Mouse (Mus musculus) liver, embryonic 14.5 days (tissue): ENCODE measurements around the gene Pcyt2. TPM values are rescaled to one million over a fixed set of nuclear protein-coding genes. Genes with fewer than 3 reads are reported as not detected.

ENCODE experiments used
- ATAC-seq: fragments of 200-750 bp; cut with Nextera tagmentation; 2 replicates; pipeline ENCODE4 v1.8.0; 2017; ENCODE audit warnings: moderate number of reproducible peaks, mild to moderate bottlenecking, moderate library complexity; ENCODE audit not compliant: insufficient read depth
- DNase-seq, 3 experiments: peaks; one replicate each; pipeline ENCODE4 v3.0.0-alpha.2; 2012 to 2013; ENCODE audit warnings: low read depth in 3 of 3, low spot score in 3 of 3
- H3K27ac ChIP-seq: fragments of 300-500 bp; sonication (generic); 2 replicates; pipeline ENCODE4 v1.5.1; 2014; ENCODE audit warnings: moderate library complexity, mild to moderate bottlenecking, control low read depth, inconsistent platforms
- H3K27me3 ChIP-seq: fragments of 300-500 bp; sonication (generic); 2 replicates; pipeline ENCODE4 v1.6.1; 2014; ENCODE audit warnings: mild to moderate bottlenecking, low read length, moderate library complexity; ENCODE audit not compliant: control insufficient read depth, insufficient read depth
- H3K36me3 ChIP-seq: fragments of 300-500 bp; sonication (generic); replicated peaks from 2 replicates; pipeline ENCODE4 v1.6.1; 2014; ENCODE audit warnings: low read depth; ENCODE audit not compliant: control insufficient read depth, insufficient read depth
- H3K4me1 ChIP-seq, 2 experiments: fragments of 200-500 bp in 1 of 2; fragments of 300-500 bp in 1 of 2; sonication (generic) in 1 of 2; replicated peaks; 2 replicates each; pipeline ENCODE4 v1.6.1; 2012 to 2014; ENCODE audit warnings: antibody characterized with exemption in 1 of 2, inconsistent platforms in 1 of 2, low read length in 1 of 2; ENCODE audit not compliant: control insufficient read depth in 2 of 2, insufficient read depth in 2 of 2
- H3K4me2 ChIP-seq: fragments of 300-500 bp; sonication (generic); 2 replicates; pipeline ENCODE4 v1.6.1; 2014; ENCODE audit warnings: low read depth, mild to moderate bottlenecking, control low read depth, moderate library complexity
- H3K4me3 ChIP-seq, 2 experiments: fragments of 200-500 bp in 1 of 2; fragments of 300-500 bp in 1 of 2; sonication (generic) in 1 of 2; 2 replicates each; pipeline ENCODE4 v1.5.1; 2012 to 2014; ENCODE audit warnings: low read depth in 2 of 2, low read length in 2 of 2, mild to moderate bottlenecking in 2 of 2, control low read depth in 1 of 2, inconsistent platforms in 1 of 2, moderate library complexity in 1 of 2; ENCODE audit not compliant: insufficient read depth in 1 of 2
- H3K9ac ChIP-seq: fragments of 300-500 bp; sonication (generic); replicated peaks from 2 replicates; pipeline ENCODE4 v1.6.1; 2014; ENCODE audit warnings: mild to moderate bottlenecking, control low read depth, moderate library complexity
- H3K9me3 ChIP-seq: fragments of 300-500 bp; sonication (generic); 2 replicates; pipeline ENCODE4 v1.6.1; 2016; ENCODE audit warnings: low read length, mixed read lengths; ENCODE audit not compliant: control insufficient read depth
- CTCF ChIP-seq: IDR thresholded peaks from 2 replicates; pipeline ENCODE4 v1.5.1; 2016; ENCODE audit warnings: antibody characterized with exemption, low read depth, control low read depth
- EP300 ChIP-seq: IDR thresholded peaks from 2 replicates; pipeline ENCODE4 v1.6.1; 2016; ENCODE audit warnings: antibody characterized with exemption, low read depth
- WGBS: fragments of 180-500 bp; shearing (Covaris S2); extraction: QIAGEN DNeasy Blood & Tissue Kit; methylation state at CpG from one replicate; pipeline ENCODE4 v1.1.7; 2014; ENCODE audit not compliant: insufficient replicate concordance; 5-methylcytosine and 5-hydroxymethylcytosine counted together
- polyA plus RNA-seq, 2 experiments: library from polyadenylated mRNA; depleted of rRNA in 1 of 2; stranded (reverse) in 1 of 2; unstranded in 1 of 2; fragments of >200 nt; fragmentation: Nextera tagmentation in 1 of 2; extraction: Ambion mirVana in 1 of 2; gene quantifications; 2 replicates each; pipeline versions ENCODE4 v1.2.1 to v1.2.3; 2012 to 2014

The Pcyt2 gene
- polyA plus RNA-seq, 2 experiments: 86.2 to 127 TPM

DNA sequence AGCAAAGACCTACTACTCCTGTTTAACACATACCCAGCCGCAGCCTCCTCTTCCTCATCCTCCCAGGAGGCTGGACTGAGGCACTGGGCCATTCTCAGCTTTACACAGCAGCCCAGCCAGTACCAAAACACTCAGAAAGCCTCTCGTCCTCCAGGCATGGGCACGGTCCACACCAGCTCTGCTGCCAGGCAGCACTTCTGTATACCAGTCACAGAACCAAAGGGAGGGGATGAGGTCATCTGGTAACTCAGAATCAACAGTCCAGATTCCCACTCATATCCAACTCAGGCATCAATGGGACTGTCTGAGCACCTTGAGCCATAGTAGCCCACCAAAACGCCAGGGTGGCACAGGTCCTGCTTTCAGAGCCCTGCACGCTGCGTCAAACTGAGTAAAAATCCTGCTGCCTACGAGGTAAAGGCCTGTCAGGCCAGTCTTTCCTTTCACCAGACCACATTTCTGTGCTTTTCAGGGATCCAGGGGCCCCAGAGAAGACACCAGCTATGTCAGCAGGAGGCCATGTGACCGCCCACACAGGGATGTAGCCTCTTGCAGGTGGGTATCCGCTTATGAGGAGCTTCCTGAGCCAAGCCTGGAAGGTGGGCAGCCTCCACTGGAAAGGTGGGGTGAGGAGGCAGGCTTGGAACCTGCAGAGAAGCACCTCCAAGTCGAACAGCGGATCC is 9.2 kb upstream of the Pcyt2 start:
- Histone ChIP-seq H3K4me3 (no peak overlapping the region), H3K9me3 (no peaks in the 10 kb centered on the region), H3K27me3 (no peaks in the 10 kb centered on the region), H3K27ac (peak overlapping the region; percentile 44; the same call in 1 of the 2 replicates), H3K4me1 (peaks cover 39 to 50% of the 10 kb centered on the region in 2 experiments), H3K4me2 (no peak overlapping the region; the same call in 1 of the 2 replicates), H3K9ac (no peak overlapping the region), H3K36me3 (peaks cover 15% of the 10 kb centered on the region)
- ATAC-seq: no peak
- TF ChIP-seq CTCF (no peak), EP300 (no peak)
- WGBS: 83% methylated on average over 11 of the region's 11 CpGs
- no peak for DNase-seq

DNA sequence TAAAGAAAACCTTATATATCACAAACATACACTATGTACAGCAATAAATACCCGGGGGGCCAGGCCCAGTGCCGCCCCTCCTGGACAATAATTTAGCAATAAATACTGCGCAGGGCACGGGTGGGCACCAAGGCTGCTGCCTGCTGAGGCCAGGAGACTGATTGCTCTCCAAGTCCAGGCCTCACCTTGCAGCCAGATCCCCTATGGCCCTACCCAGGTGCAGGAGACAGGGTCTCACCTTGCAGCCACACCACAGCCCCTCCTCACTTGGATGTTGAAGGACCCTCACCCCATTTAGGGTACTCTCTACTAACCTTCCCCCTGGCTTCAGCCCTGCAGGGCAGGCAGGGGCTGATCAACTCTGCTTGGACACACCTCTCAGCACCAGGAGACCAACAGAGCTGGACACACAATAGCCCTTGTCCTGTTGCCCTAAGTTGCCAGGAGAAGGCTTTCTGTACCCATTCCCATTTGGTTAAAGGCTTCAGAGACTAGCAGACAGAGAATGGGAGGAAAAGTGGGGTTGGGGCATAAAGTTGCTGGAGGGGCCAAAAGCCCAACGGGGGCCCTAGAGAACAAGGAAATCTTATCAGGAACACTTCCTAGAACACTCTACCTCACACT is 7.5 kb upstream of the Pcyt2 start, which contains the start of gene Sirt7:
Gene Sirt7, minus strand, starts transcription at position 89 of the 624 bp plus-strand sequence.
- H3K4me3 ChIP-seq: peak within 1 kb of the TSS; percentile 74 to 91
- H3K36me3 ChIP-seq: peaks cover 32% of the 10 kb centered on the region
- H3K4me1 ChIP-seq: peaks cover 23 to 33% of the 10 kb centered on the region in 2 experiments
- no peaks in the 10 kb centered on the region for H3K27me3 ChIP-seq
- TF ChIP-seq CTCF: 0 out of 2 replicates have a peak, but pooled peaks have one; percentile 11
- no peak for TF ChIP-seq EP300
- 12% methylated on average over 5 of the region's 5 CpGs for WGBS
- peak within 1 kb of the TSS; percentile 94 for H3K9ac ChIP-seq
- DNase-seq (no peak), ATAC-seq (no peak)
- H3K4me2 ChIP-seq: peak within 1 kb of the TSS; percentile 91
- peak within 1 kb of the TSS; percentile 69 for H3K27ac ChIP-seq
- no peaks in the 10 kb centered on the region for H3K9me3 ChIP-seq

DNA sequence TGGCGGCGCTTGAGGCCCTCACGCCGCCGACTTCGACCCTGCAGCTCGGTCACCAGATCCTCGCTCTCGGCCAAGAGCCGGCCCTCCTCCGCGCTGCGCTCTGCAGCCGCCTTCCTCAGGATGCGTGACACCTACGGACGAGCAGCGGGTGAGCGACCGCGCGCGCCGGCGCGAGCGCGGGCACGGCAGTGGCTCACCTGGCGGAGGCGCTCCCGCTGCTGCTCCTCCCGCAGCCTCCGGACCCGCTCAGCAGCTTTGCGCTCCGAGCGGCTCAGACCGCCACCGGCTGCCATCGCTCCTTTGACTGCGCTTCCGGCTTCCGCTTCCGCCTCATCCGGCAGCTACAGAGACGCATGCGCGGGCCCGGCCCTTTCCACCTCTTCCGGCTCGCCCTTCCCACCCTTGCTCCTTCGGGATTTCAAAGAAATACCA is 7.0 kb upstream of the Pcyt2 start:
- Histone ChIP-seq H3K36me3 (peaks cover 37% of the 10 kb centered on the region), H3K4me2 (peak overlapping the region; percentile 91), H3K27ac (peak overlapping the region; percentile 69), H3K4me1 (peaks cover 19 to 29% of the 10 kb centered on the region in 2 experiments), H3K27me3 (no peaks in the 10 kb centered on the region), H3K9me3 (no peaks in the 10 kb centered on the region), H3K9ac (peak overlapping the region; percentile 94), H3K4me3 (peak overlapping the region; percentile 74 to 91)
- ATAC-seq (peak; percentile 72), DNase-seq (peak in 2 of 3 experiments; percentile 66 to 69)
- no peak for TF ChIP-seq EP300
- TF ChIP-seq CTCF: no peak
- under 1% methylated on average over 53 of the region's 53 CpGs for WGBS

DNA sequence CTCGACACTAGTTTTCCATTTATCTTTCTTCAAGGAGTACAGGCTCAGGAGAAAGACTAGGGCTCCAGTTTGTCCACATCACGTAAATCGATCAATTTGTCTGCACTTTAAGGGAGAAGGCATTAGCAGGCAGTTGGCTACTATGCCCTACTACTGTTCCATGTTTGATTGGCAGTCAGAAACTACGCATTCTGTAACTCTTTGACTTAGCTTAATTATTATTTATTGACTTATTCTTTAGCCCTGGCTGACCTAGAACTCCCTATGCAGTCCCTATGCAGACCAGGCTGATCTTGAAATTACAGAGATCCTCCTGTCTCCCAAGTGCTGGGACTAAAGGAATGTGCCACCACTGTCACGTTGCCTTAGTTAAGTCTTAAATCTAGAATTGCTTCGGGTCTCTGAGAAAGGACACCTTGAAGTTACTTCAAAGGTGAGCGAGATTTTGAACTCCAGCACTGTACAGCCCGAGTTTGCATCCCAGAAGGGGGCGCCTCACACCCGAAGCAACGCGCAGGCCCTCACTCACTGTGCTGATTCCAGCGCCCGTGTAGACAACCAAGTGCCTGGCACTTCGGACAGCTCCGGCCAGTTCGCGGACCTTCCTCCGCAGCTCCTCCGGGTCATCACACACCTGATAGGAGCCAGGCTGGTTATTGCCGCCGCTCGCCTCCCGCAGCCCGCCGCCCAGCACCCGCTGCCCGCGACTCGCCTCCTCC is 6.4 kb upstream of the Pcyt2 start:
- Histone ChIP-seq H3K4me2 (peak overlapping the region; percentile 91), H3K9ac (peak overlapping the region; percentile 94), H3K27me3 (no peaks in the 10 kb centered on the region), H3K27ac (peak overlapping the region; percentile 69), H3K9me3 (no peaks in the 10 kb centered on the region), H3K4me3 (peak overlapping the region; percentile 74 to 91), H3K36me3 (peaks cover 38% of the 10 kb centered on the region), H3K4me1 (peaks cover 15 to 26% of the 10 kb centered on the region in 2 experiments)
- ATAC-seq: peak; percentile 80
- no peak for DNase-seq
- WGBS: 11% methylated on average over 30 of the region's 30 CpGs
- TF ChIP-seq CTCF (peak; percentile 91), EP300 (no peak)

DNA sequence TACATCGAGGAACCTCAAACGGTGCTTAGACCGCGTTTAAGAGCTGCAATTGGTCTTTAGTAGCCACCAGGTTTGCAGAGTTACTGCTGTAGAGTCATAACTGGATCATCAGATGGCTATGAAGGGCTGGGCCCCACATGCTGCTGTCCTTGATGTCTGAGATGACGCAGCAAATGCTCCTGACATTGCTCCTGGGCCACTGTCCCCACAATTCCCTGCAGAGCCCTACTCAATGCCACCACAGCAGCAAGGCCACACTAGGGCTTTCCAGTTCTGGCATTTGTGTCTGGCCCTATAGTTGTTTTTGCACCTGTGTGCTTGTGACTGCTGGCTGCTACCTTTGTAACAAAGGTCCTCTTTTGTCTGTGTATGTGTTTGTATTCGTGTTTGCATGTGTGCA is 5.1 kb upstream of the Pcyt2 start:
- H3K36me3 ChIP-seq: peaks cover 41% of the 10 kb centered on the region
- H3K4me1 ChIP-seq: peaks cover 13 to 22% of the 10 kb centered on the region in 2 experiments
- H3K9me3 ChIP-seq: no peaks in the 10 kb centered on the region
- ATAC-seq (no peak), DNase-seq (no peak)
- no peak overlapping the region for H3K9ac ChIP-seq
- no peak overlapping the region for H3K4me2 ChIP-seq
- 84% methylated on average over 6 of the region's 6 CpGs for WGBS
- TF ChIP-seq EP300 (no peak), CTCF (no peak)
- H3K27me3 ChIP-seq: no peaks in the 10 kb centered on the region
- H3K27ac ChIP-seq: no peak overlapping the region
- no peak overlapping the region for H3K4me3 ChIP-seq
